Mouse (Mus musculus): ENCODE measurements around the gene Rbms3. TPM values are rescaled to one million over a fixed set of nuclear protein-coding genes. Genes with fewer than 3 reads are reported as not detected.

Rbms3 gene
- polyA plus RNA-seq, 1 experiment = 1.6 TPM

DNA sequence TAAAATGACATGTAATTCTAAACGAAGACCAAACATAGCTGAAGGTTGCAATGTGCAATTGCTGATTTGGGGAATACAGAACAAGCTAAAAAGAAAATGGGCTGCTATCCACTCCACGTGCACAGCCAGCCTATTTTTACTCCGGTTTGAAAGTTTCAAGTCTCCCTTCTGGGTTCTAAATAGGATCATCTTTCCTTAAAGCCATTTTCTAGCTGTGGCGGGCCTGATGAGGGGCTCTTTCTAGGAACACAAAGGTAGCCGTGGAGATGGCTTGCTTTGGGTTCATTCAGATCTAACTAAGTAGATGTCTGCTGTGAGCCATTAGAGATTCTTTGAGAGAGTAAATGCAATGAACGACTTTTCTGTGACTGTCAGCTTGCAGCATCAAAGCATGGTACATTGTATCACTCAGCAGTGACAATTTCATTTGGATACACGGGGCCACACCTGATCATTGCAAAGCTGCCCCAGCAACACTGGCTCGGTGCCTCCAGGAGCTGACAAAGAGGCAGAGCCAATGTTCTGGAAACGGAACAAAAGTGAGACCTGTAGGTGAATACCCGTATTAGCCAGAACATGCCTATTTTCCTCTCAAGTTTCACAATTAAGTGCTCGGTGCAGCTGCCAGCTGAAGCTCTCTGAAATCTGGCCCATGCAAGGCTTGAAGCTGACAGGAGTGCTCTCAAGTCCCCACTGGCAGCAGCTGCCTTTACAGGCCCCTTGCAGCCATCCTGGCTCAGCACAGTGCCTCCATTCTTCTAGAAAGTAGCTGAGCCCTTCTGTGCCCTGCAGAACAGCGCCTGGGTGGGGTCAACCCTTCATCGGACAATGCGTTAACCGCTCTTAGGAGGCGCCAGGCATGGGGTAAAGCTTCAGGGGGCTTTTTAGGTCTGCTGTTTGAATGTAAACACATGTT, 822.3 kb downstream of the Rbms3 start:
- Histone ChIP-seq H3K27ac (ENCODE audit: control insufficient read depth, insufficient read depth, low read depth, low read length, poor library complexity) (no peak overlapping the region), H3K4me1 (ENCODE audit: control insufficient read depth, insufficient read depth, low read length) (no peaks in the 10 kb centered on the region), H3K4me3 (replicated peaks; ENCODE audit: control insufficient read depth, low read depth, low read length) (no peak overlapping the region)
- WGBS = 79% methylated on average over 16 of the region's 16 CpGs
- TF ChIP-seq CTCF (IDR thresholded peaks at IDR 0.05; ENCODE audit: control insufficient read depth, insufficient read depth, low read length) (no peak), POLR2A (IDR thresholded peaks at IDR 0.05; ENCODE audit: borderline replicate concordance, control insufficient read depth, low read depth, low read length) (no peak)

DNA sequence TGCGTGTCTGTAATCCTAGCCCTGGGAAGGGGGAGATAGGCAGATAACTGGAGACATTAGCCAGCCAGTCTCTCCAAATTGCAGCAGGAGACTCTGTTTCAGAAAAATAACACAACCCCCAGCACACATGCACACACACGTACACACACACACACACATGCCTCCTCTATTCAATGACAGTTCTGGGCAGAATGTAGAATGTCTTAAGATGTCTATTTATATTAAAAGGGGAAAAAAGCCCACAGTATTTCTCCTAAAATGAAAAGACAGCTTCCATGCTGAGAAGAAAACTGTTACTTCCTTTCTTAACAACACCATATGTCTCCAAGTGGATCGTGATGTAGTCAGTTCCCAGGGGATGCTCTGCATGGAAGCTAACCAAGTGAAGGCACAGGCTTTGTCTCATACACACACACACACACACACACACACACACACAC, 826.4 kb downstream of the Rbms3 start:
- 66% methylated on average over 3 of the region's 3 CpGs for WGBS
- H3K27ac ChIP-seq (ENCODE audit: control insufficient read depth, insufficient read depth, low read depth, low read length, poor library complexity) = no peak overlapping the region
- H3K4me3 ChIP-seq (replicated peaks; ENCODE audit: control insufficient read depth, low read depth, low read length) = no peak overlapping the region
- H3K4me1 ChIP-seq (ENCODE audit: control insufficient read depth, insufficient read depth, low read length) = no peaks in the 10 kb centered on the region
- TF ChIP-seq POLR2A (IDR thresholded peaks at IDR 0.05; ENCODE audit: borderline replicate concordance, control insufficient read depth, low read depth, low read length) (no peak), CTCF (IDR thresholded peaks at IDR 0.05; ENCODE audit: control insufficient read depth, insufficient read depth, low read length) (no peak)

DNA sequence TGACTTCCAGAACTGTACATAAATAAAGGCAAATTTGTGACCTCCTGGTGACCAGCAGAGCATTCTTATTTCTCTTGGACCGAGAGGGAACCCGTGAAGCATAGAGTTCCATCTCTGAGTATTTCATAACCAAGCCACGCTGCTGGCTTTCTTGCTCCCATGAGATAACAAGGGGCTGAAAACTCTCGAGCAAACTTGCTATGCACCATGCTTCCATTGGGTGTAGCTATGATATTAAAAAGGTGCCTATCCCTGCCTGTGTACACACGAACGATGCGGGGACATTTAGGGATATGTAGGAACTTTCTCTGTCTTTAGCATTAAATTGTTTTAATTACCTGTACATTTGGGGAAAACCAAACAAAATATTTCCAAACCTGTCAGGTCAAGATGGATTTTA, 827.1 kb downstream of the Rbms3 start:
- H3K27ac ChIP-seq (ENCODE audit: control insufficient read depth, insufficient read depth, low read depth, low read length, poor library complexity) = no peak overlapping the region
- TF ChIP-seq CTCF (IDR thresholded peaks at IDR 0.05; ENCODE audit: control insufficient read depth, insufficient read depth, low read length) (no peak), POLR2A (IDR thresholded peaks at IDR 0.05; ENCODE audit: borderline replicate concordance, control insufficient read depth, low read depth, low read length) (no peak)
- H3K4me1 ChIP-seq (ENCODE audit: control insufficient read depth, insufficient read depth, low read length) = no peaks in the 10 kb centered on the region
- 62% methylated on average over 7 of the region's 7 CpGs for WGBS
- H3K4me3 ChIP-seq (replicated peaks; ENCODE audit: control insufficient read depth, low read depth, low read length) = no peak overlapping the region

DNA sequence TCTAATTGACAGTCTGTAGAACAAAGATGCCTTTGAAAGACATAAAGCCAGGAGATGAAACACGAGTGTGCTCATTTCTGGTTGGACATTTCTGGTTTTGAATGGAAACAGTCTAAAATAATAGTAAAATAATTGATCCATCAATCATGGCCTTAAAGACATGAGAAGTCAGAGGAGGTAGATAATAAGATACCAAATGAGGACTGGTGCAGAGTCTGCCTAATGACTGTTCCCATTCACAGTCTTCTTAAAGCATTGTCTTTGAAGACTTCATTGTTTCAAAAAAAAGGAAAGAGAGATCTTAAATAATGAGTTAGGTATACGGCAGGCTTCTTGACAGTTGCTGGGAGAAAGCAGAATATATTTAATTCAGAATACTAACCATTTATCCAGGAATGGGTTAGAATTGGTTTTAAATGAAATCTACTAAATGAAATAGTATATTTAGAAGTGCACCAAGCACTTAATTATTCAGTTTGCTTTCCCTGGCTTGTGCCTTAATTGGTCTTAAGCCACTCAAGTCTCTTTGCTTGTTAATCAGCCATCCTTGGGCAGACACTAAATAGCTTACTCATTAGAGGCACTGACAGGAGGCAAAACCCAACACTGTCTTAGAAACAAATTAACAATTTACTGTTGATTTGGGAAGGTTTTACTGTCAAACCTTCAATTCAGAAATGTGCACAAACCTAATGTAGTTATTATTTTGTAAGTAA, 834.3 kb downstream of the Rbms3 start:
- Histone ChIP-seq H3K4me1 (ENCODE audit: control insufficient read depth, insufficient read depth, low read length) (no peaks in the 10 kb centered on the region), H3K27ac (ENCODE audit: control insufficient read depth, insufficient read depth, low read depth, low read length, poor library complexity) (no peak overlapping the region), H3K4me3 (replicated peaks; ENCODE audit: control insufficient read depth, low read depth, low read length) (no peak overlapping the region)
- TF ChIP-seq POLR2A (IDR thresholded peaks at IDR 0.05; ENCODE audit: borderline replicate concordance, control insufficient read depth, low read depth, low read length) (no peak), CTCF (IDR thresholded peaks at IDR 0.05; ENCODE audit: control insufficient read depth, insufficient read depth, low read length) (no peak)
- WGBS = 76% methylated on average over 2 of the region's 2 CpGs

DNA sequence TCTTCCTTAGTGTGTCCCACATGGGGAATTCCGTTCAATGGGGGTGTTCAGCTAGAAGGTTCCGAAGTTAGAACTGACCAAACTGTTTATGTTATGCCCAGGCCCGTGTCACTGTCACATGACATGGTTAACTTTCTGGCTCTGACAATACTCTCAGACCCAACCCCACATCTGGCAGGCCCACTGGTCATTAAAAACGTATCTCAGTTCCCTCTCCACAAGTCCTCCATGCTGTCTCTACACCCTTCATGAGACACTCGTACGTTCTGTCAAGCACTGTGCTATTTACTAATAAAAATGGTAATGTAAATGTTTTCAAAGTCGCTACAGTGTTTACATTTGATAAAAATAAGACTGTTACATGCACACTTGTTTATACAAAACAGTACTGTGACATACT, 837.9 kb downstream of the Rbms3 start:
- TF ChIP-seq CTCF (IDR thresholded peaks at IDR 0.05; ENCODE audit: control insufficient read depth, insufficient read depth, low read length) = no peak
- no peak for TF ChIP-seq POLR2A (IDR thresholded peaks at IDR 0.05; ENCODE audit: borderline replicate concordance, control insufficient read depth, low read depth, low read length)
- Histone ChIP-seq H3K27ac (ENCODE audit: control insufficient read depth, insufficient read depth, low read depth, low read length, poor library complexity) (no peak overlapping the region), H3K4me1 (ENCODE audit: control insufficient read depth, insufficient read depth, low read length) (no peaks in the 10 kb centered on the region), H3K4me3 (replicated peaks; ENCODE audit: control insufficient read depth, low read depth, low read length) (no peak overlapping the region)
- whole genome bisulfite sequencing = 70% methylated on average over 7 of the region's 7 CpGs

DNA sequence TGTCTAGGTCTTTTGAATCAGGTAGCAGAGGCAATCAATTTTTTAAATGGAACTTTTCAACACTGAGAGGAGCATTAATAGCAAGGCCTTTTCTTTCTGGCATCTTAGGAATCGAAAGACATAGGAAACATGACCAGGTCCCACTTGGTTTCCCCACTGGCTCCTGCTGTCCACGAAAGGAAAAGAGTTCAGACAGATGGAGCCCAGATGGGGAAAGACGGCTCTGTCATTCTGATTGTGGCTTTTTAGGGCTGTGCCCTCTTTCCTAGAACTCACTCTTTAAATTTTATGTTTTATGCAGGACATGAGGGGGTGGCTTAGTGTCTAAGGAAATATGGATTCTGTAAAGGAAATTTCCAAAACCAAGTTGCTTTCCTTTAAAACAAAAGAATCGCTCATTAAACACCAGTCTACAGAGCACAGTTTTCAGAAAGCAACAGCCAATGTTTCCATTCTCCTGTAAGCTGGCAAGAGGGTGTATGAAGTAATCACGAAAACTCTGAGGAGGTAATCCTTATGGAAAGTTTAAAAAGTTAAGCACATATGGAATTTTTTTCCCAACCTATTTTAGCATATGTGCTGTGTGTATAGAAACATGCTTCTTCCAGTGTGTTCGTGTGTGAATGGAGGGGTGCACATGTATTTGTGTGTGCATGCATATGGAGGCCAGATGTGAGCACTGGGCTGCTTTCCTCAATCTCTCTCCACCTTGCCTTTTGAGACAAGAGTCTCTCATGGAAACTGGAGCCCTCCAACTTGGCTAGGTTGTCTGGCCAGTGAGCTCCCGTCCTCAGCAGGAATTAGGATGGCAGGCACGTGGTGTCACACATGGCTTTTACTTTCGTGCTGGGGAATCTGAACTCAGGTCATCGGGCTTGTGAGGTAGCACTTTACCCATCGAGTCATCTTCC, 843.3 kb downstream of the Rbms3 start:
- H3K4me3 ChIP-seq (replicated peaks; ENCODE audit: control insufficient read depth, low read depth, low read length) = no peak overlapping the region
- WGBS = 68% methylated on average over 11 of the region's 11 CpGs
- H3K4me1 ChIP-seq (ENCODE audit: control insufficient read depth, insufficient read depth, low read length) = no peaks in the 10 kb centered on the region
- TF ChIP-seq POLR2A (IDR thresholded peaks at IDR 0.05; ENCODE audit: borderline replicate concordance, control insufficient read depth, low read depth, low read length) (no peak), CTCF (IDR thresholded peaks at IDR 0.05; ENCODE audit: control insufficient read depth, insufficient read depth, low read length) (no peak)
- no peak overlapping the region for H3K27ac ChIP-seq (ENCODE audit: control insufficient read depth, insufficient read depth, low read depth, low read length, poor library complexity)

DNA sequence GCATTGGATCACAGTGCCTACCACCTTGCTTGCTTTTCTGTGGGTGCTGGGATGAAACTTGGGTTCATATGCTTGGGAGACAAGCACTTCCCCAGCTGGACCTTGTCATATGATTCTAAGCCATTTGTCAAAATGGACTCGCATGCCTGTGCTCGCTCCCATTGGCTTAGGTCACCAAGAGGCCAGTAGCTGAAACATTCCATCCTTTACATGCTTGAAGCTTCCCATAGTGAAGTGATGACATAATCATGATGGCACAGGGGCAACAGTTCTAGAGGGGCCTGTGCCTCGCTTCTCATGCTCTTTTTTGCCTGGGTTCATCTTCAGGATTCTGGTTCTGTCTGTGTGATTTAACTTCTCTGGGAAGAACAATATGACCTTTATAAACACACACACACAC, 857.9 kb downstream of the Rbms3 start:
- Histone ChIP-seq H3K4me1 (ENCODE audit: control insufficient read depth, insufficient read depth, low read length) (no peaks in the 10 kb centered on the region), H3K27ac (ENCODE audit: control insufficient read depth, insufficient read depth, low read depth, low read length, poor library complexity) (no peak overlapping the region), H3K4me3 (replicated peaks; ENCODE audit: control insufficient read depth, low read depth, low read length) (no peak overlapping the region)
- WGBS = 74% methylated on average over 3 of the region's 3 CpGs
- no peak for TF ChIP-seq CTCF (IDR thresholded peaks at IDR 0.05; ENCODE audit: control insufficient read depth, insufficient read depth, low read length)
- TF ChIP-seq POLR2A (IDR thresholded peaks at IDR 0.05; ENCODE audit: borderline replicate concordance, control insufficient read depth, low read depth, low read length) = no peak

Data from bone marrow, adult 2 months (tissue).